Mouse (Mus musculus) forebrain, embryonic 15.5 days (tissue): ENCODE data around the gene Ccnb1ip1. TPM values are rescaled to one million over a fixed set of nuclear protein-coding genes. Genes with fewer than 3 reads are reported as not detected.
A peak's percentile ranks its signal among the peaks of the same experiment; 100 is the strongest.
"Not testable (repeated sequence)": the region's sequence is repeated elsewhere in the genome, so short reads cannot be mapped to it uniquely, and the experiment has no call there.

ENCODE experiments used
- ATAC-seq: fragments of 200-750 bp; cut with Nextera tagmentation; replicated peaks from 2 replicates; pipeline ENCODE4 v1.8.0; 2017; ENCODE audit warnings: mild to moderate bottlenecking, moderate TSS enrichment, moderate library complexity
- H3K27ac ChIP-seq: fragments of 300-500 bp; sonication (generic); replicated peaks from 2 replicates; pipeline ENCODE4 v1.5.1; 2015; ENCODE audit warnings: mild to moderate bottlenecking, inconsistent platforms
- H3K27me3 ChIP-seq: fragments of 300-500 bp; sonication (generic); 2 replicates; pipeline ENCODE4 v1.6.1; 2015; ENCODE audit warnings: inconsistent platforms
- H3K36me3 ChIP-seq: fragments of 300-500 bp; sonication (generic); 2 replicates; pipeline ENCODE4 v1.6.1; 2015; ENCODE audit warnings: mild to moderate bottlenecking, inconsistent platforms
- H3K4me1 ChIP-seq: fragments of 300-500 bp; sonication (generic); 2 replicates; pipeline ENCODE4 v1.6.1; 2015; ENCODE audit warnings: inconsistent platforms
- H3K4me2 ChIP-seq: fragments of 300-500 bp; sonication (generic); replicated peaks from 2 replicates; pipeline ENCODE4 v1.6.1; 2015; ENCODE audit warnings: mild to moderate bottlenecking, inconsistent platforms
- H3K4me3 ChIP-seq: fragments of 300-500 bp; sonication (generic); 2 replicates; pipeline ENCODE4 v1.5.1; 2015; ENCODE audit warnings: mild to moderate bottlenecking, inconsistent platforms
- H3K9ac ChIP-seq: fragments of 300-500 bp; sonication (generic); replicated peaks from 2 replicates; pipeline ENCODE4 v1.6.1; 2015; ENCODE audit warnings: mild to moderate bottlenecking, inconsistent platforms
- H3K9me3 ChIP-seq: fragments of 300-500 bp; sonication (generic); 2 replicates; pipeline ENCODE4 v1.6.1; 2016; ENCODE audit warnings: inconsistent platforms
- WGBS: fragments of 180-500 bp; shearing (Covaris S2); methylation state at CpG from one replicate; pipeline ENCODE4 v1.1.7; 2015; ENCODE audit warnings: mixed read lengths; 5-methylcytosine and 5-hydroxymethylcytosine counted together
- polyA plus RNA-seq: library from polyadenylated mRNA; unstranded; fragments of >200 nt; fragmentation: Nextera tagmentation; extraction: Ambion mirVana; gene quantifications from 2 replicates; pipeline ENCODE4 v1.2.1, GENCODE M21; 2015

Ccnb1ip1 gene
- polyA plus RNA-seq: 0.11 TPM in 2 replicates

- H3K27me3 ChIP-seq: no peaks in the 10 kb centered on the region
- H3K9me3 ChIP-seq: no peaks in the 10 kb centered on the region
- H3K4me2 ChIP-seq: peak within 1 kb of the TSS; percentile 62
- H3K27ac ChIP-seq: peak within 1 kb of the TSS; percentile 96
- H3K9ac ChIP-seq: peak within 1 kb of the TSS; percentile 88
- WGBS: under 1% methylated on average over 42 of the region's 42 CpGs
- ATAC-seq: peak; percentile 99
- H3K36me3 ChIP-seq: peaks cover 8% of the 10 kb centered on the region
- H3K4me1 ChIP-seq: peaks cover 7% of the 10 kb centered on the region
- H3K4me3 ChIP-seq: peak within 1 kb of the TSS; percentile 64
Observed at GRCm38 (mm10) chr14:50807487-50808072, at the start of gene Ccnb1ip1, which contains the start of gene Parp2. Gene Ccnb1ip1, minus strand, starts transcription at chr14:50807732. Gene Parp2, plus strand, starts transcription at chr14:50807841.

- ATAC-seq: no peak
- no peaks in the 10 kb centered on the region for H3K4me1 ChIP-seq
- H3K36me3 ChIP-seq: no peaks in the 10 kb centered on the region
- WGBS: 88% methylated on average over 5 of the region's 5 CpGs
- H3K9ac ChIP-seq: no peak overlapping the region
- H3K4me2 ChIP-seq: no peak overlapping the region
- no peaks in the 10 kb centered on the region for H3K9me3 ChIP-seq
- H3K27me3 ChIP-seq: no peaks in the 10 kb centered on the region
- no peak overlapping the region for H3K4me3 ChIP-seq
- no peak overlapping the region for H3K27ac ChIP-seq
Observed at GRCm38 (mm10) chr14:50855788-50856187, 48.3 kb upstream of the Ccnb1ip1 start.

- Histone ChIP-seq H3K4me3 (no peak overlapping the region), H3K27me3 (no peaks in the 10 kb centered on the region), H3K4me2 (no peak overlapping the region), H3K9ac (no peak overlapping the region), H3K9me3 (no peaks in the 10 kb centered on the region), H3K27ac (no peak overlapping the region), H3K4me1 (no peaks in the 10 kb centered on the region), H3K36me3 (no peaks in the 10 kb centered on the region)
- ATAC-seq: no peak
- WGBS: 61% methylated on average over 6 of the region's 6 CpGs
Observed at GRCm38 (mm10) chr14:50837236-50837635, 29.7 kb upstream of the Ccnb1ip1 start.

GRCm38 (mm10) chr14:50834435-50834834 is 26.9 kb upstream of the Ccnb1ip1 start:
- Histone ChIP-seq H3K4me3 (no peak overlapping the region), H3K9ac (no peak overlapping the region), H3K4me1 (no peaks in the 10 kb centered on the region), H3K4me2 (no peak overlapping the region), H3K27ac (no peak overlapping the region), H3K9me3 (no peaks in the 10 kb centered on the region), H3K27me3 (no peaks in the 10 kb centered on the region), H3K36me3 (no peaks in the 10 kb centered on the region)
- ATAC-seq: no peak
- 61% methylated on average over 2 of the region's 2 CpGs for WGBS

GRCm38 (mm10) chr14:50833964-50834363 is 26.4 kb upstream of the Ccnb1ip1 start:
- H3K4me1 ChIP-seq: no peaks in the 10 kb centered on the region
- no peaks in the 10 kb centered on the region for H3K36me3 ChIP-seq
- WGBS: 81% methylated on average over 10 of the region's 10 CpGs
- ATAC-seq: no peak
- no peak overlapping the region for H3K9ac ChIP-seq
- H3K27me3 ChIP-seq: no peaks in the 10 kb centered on the region
- no peak overlapping the region for H3K4me2 ChIP-seq
- no peak overlapping the region for H3K4me3 ChIP-seq
- H3K9me3 ChIP-seq: no peaks in the 10 kb centered on the region
- H3K27ac ChIP-seq: no peak overlapping the region

GRCm38 (mm10) chr14:50829878-50830277 is 22.3 kb upstream of the Ccnb1ip1 start:
- Histone ChIP-seq H3K9me3 (no peaks in the 10 kb centered on the region), H3K9ac (no peak overlapping the region), H3K36me3 (no peaks in the 10 kb centered on the region), H3K27ac (no peak overlapping the region), H3K27me3 (no peaks in the 10 kb centered on the region), H3K4me2 (no peak overlapping the region), H3K4me1 (no peaks in the 10 kb centered on the region), H3K4me3 (no peak overlapping the region)
- no peak for ATAC-seq
- 87% methylated on average over 3 of the region's 3 CpGs for WGBS

GRCm38 (mm10) chr14:50826579-50826978 is 19.0 kb upstream of the Ccnb1ip1 start:
- H3K4me1 ChIP-seq: no peaks in the 10 kb centered on the region
- no peak overlapping the region for H3K4me3 ChIP-seq
- H3K27ac ChIP-seq: no peak overlapping the region
- WGBS: 82% methylated on average over 4 of the region's 4 CpGs
- H3K4me2 ChIP-seq: no peak overlapping the region
- H3K9ac ChIP-seq: no peak overlapping the region
- no peaks in the 10 kb centered on the region for H3K9me3 ChIP-seq
- no peaks in the 10 kb centered on the region for H3K27me3 ChIP-seq
- no peak for ATAC-seq
- peaks cover 20% of the 10 kb centered on the region; the same call in 1 of the 2 replicates for H3K36me3 ChIP-seq

- Histone ChIP-seq H3K27ac (no peak overlapping the region), H3K4me3 (no peak overlapping the region), H3K36me3 (peaks cover 43% of the 10 kb centered on the region), H3K4me1 (no peaks in the 10 kb centered on the region), H3K9me3 (no peaks in the 10 kb centered on the region), H3K9ac (no peak overlapping the region), H3K27me3 (no peaks in the 10 kb centered on the region), H3K4me2 (no peak overlapping the region)
- no peak for ATAC-seq
- WGBS: 87% methylated on average over 9 of the region's 9 CpGs
Observed at GRCm38 (mm10) chr14:50824219-50824618, 16.7 kb upstream of the Ccnb1ip1 start.

- no peaks in the 10 kb centered on the region for H3K27me3 ChIP-seq
- H3K4me3 ChIP-seq: no peak overlapping the region
- no peaks in the 10 kb centered on the region for H3K4me1 ChIP-seq
- no peak overlapping the region for H3K27ac ChIP-seq
- H3K9ac ChIP-seq: no peak overlapping the region
- H3K36me3 ChIP-seq: peaks cover 49% of the 10 kb centered on the region
- no peak overlapping the region for H3K4me2 ChIP-seq
- no peaks in the 10 kb centered on the region for H3K9me3 ChIP-seq
- no peak for ATAC-seq
- 76% methylated on average over 2 of the region's 2 CpGs for WGBS
Observed at GRCm38 (mm10) chr14:50823240-50823639, 15.7 kb upstream of the Ccnb1ip1 start.

- no peak overlapping the region for H3K9ac ChIP-seq
- H3K36me3 ChIP-seq: peaks cover 37% of the 10 kb centered on the region
- no peaks in the 10 kb centered on the region for H3K9me3 ChIP-seq
- no peaks in the 10 kb centered on the region for H3K27me3 ChIP-seq
- H3K27ac ChIP-seq: no peak overlapping the region
- no peak overlapping the region for H3K4me3 ChIP-seq
- 92% methylated on average over 2 of the region's 2 CpGs for WGBS
- peaks cover 5% of the 10 kb centered on the region for H3K4me1 ChIP-seq
- no peak overlapping the region for H3K4me2 ChIP-seq
- no peak for ATAC-seq
Observed at GRCm38 (mm10) chr14:50813060-50813459, 5.5 kb upstream of the Ccnb1ip1 start.

- not testable (repeated sequence) for H3K27me3 ChIP-seq, H3K9me3 ChIP-seq, H3K4me1 ChIP-seq, H3K9ac ChIP-seq, H3K36me3 ChIP-seq, ATAC-seq
- peak overlapping the region; percentile 64 for H3K4me3 ChIP-seq
- H3K4me2 ChIP-seq: peak overlapping the region; percentile 62
- WGBS: 85% methylated on average over 5 of the region's 5 CpGs
- H3K27ac ChIP-seq: peak overlapping the region; percentile 31; the same call in 1 of the 2 replicates
Observed at GRCm38 (mm10) chr14:50806469-50806868, 1.1 kb downstream of the Ccnb1ip1 start.

- ATAC-seq: no peak
- WGBS: 80% methylated on average over 13 of the region's 13 CpGs
- no peak overlapping the region for H3K4me3 ChIP-seq
- H3K27ac ChIP-seq: no peak overlapping the region
- H3K9me3 ChIP-seq: no peaks in the 10 kb centered on the region
- no peak overlapping the region for H3K4me2 ChIP-seq
- H3K27me3 ChIP-seq: no peaks in the 10 kb centered on the region
- H3K9ac ChIP-seq: no peak overlapping the region
- H3K36me3 ChIP-seq: no peaks in the 10 kb centered on the region
- H3K4me1 ChIP-seq: peaks cover 9% of the 10 kb centered on the region
Observed at GRCm38 (mm10) chr14:50804683-50805082, 2.8 kb downstream of the Ccnb1ip1 start.
